Mouse (Mus musculus) thymus, postnatal 10 days (tissue): ENCODE measurements around the gene Snupn.
"Not testable (repeated sequence)": the region's sequence is repeated elsewhere in the genome, so short reads cannot be mapped to it uniquely, and the experiment has no call there.

Experiments used
- DNase-seq, 2 experiments: peaks; one replicate each; pipeline ENCODE4 v3.0.0; 2021; ENCODE audit warnings: low spot score in 2 of 2

Snupn gene

GRCm38 (mm10) chr9:56930556-56930955, 20.1 kb upstream of the Snupn start:
- DNase-seq: no peak

GRCm38 (mm10) chr9:56936861-56937222, 13.8 kb upstream of the Snupn start:
- no peak for DNase-seq

DNA sequence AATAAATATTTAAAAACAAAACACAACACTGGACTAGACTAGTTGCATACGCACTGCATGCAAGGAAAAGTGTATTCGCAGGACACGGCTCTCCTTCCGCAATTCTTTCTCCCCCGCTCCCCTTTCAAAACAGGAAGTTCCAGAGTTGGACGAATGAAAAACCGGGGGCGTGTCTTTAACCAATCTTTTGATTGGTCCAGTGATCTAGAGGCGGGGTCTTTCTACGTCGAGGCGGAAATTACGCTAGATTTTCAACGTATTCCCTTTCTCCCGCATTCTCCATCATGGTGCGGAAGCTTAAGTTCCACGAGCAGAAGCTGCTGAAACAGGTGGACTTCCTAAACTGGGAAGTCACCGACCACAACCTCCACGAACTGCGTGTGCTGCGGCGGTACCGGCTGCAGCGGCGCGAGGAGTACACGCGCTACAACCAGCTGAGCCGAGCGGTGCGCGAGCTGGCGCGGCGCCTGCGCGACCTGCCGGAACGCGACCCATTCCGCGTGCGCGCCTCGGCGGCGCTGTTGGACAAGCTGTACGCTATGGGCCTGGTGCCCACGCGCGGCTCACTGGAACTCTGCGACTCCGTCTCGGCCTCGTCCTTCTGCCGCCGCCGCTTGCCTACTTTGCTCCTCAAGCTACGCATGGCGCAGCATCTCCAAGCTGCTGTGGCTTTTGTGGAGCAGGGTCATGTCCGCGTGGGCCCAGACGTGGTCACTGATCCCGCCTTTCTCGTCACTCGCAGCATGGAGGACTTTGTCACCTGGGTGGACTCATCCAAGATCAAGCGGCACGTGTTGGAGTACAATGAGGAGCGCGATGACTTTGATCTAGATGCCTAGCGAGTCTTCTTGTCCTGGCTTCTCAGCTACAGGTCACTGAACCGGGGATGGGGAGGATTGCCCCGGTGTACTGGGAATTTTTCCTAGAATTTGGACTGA, 13.2 kb upstream of the Snupn start, which contains the start of gene Imp3:
Imp3 (plus strand) TSS at position 253 of the 938 bp plus-strand sequence.
- DNase-seq: peak; percentile 88 to 90

DNA sequence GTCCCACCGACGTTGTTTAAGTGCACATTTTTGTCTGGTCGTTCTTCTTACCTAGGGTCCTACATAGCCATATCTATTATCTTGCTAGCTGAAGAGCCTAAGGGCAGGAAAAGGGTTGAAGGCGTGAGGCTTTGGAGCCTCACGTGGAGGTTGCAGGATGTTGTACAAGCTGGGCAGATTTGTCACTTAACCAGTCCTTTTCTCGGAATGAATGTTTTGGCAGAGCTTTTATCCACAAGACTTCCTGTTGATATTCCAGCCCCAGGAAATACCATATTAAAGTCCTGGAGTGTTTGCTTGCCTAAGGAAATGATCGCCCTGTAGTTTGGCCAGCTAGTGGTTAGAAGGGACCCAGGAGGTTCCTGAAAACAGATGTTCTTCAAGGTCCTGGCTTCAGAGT, 12.3 kb upstream of the Snupn start:
- no peak for DNase-seq

DNA sequence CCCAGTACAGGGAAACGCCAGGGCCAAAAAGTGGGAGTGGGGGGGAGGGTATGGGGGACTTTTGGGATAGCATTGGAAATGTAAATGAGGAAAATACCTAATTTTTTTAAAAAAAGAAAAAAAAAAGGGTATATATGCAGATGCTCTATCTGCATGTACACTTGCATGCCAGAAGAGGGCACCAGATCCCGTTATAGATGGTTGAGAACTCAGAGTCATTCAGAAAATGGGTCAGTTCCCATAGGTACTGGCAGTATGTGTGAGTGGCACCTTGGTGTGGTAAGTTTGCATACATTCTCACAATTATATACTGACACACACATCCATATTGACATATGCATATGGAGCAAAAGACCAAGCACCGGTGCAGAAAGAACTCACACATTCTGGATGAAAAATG, 3.2 kb upstream of the Snupn start:
- peak in 1 of 2 experiments; percentile 66 for DNase-seq

- not testable (repeated sequence) for DNase-seq
Observed at GRCm38 (mm10) chr9:56948699-56949098, 2.0 kb upstream of the Snupn start.

GRCm38 (mm10) chr9:56949767-56950166, 911 bp upstream of the Snupn start:
- DNase-seq: no peak

- DNase-seq: no peak
Observed at GRCm38 (mm10) chr9:56953562-56953961, 2.9 kb downstream of the Snupn start.

DNA sequence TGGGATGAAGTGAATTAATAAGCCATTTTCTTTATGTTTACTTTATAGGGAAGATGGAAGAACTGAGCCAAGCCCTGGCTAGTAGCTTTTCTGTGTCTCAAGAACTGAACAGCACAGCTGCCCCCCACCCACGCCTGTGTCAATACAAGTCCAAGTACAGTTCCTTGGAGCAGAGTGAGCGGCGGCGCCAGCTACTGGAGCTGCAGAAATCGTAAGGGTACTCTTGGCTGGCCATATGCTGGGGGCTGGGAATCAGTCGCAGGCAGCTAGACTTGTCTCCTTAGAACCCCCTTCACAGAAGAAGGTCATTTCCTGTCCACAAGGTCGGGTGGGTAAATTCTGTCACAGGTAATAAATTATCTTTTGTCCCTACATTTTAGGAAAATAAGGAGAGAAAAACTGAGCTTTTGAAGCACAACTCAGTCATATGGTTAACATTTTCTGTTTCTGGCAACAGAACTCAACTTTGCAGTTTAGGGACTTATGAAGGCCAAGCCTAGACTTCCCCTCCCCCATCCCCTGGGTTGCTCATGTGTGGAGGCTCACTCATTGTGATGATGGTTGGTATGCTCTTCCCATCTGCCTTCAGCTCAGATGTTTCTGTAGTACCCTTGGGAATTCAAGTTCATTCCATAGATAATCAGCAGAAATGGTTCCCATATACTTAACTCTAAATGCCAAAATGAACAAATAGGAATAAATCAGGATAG, 6.4 kb downstream of the Snupn start:
- no peak for DNase-seq

GRCm38 (mm10) chr9:56958689-56959088, 8.0 kb downstream of the Snupn start:
- DNase-seq: no peak

DNA sequence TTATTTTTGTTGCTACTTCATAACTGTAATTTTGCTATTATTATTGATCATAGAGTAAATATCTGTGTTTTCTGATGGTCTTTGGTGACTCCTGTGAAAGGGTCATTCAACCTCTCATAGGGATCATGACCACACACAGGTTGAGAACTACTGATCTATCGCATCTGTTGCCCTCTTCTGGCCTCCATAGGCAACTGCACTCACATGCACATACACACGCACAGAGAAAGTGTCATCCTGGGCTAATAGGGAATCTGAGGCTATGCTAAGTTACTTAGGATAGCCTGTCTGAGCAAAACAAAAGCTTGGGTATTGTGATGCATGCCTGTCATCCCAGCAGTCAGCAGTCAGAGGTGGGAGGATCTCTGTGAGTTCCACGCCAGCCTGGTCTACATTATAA, 10.9 kb downstream of the Snupn start:
- no peak for DNase-seq

GRCm38 (mm10) chr9:56970158-56970557, 19.5 kb downstream of the Snupn start:
- no peak for DNase-seq

DNA sequence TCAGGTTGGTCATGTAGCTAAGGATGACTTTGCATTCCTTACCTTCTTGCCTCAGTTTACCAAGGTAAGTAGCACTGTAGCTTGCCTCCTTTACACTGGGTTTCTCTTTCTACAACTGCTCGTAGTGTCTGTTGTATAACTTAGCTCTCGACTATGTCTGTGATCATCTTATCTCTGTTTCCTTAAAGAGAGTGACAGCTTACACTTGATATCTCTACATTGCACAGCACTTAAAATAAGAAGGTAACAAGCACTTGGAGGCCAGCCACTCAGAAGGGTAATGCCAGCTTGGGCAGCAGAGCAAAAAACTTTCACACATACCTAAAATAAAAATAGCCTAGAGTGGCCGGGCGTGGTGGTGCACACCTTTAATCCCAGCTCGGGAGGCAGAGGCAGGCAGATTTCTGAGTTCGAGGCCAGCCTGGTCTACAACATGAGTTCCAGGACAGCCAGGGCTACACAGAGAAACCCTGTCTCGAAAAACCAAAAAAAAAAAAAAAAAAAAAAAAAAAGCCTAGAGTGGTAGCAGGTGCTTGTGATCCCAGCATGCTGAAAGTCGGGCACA, 23.4 kb downstream of the Snupn start:
- no peak for DNase-seq

- no peak for DNase-seq
Observed at GRCm38 (mm10) chr9:56975199-56975598, 24.5 kb downstream of the Snupn start.

- no peak for DNase-seq
Observed at GRCm38 (mm10) chr9:56980186-56980585, 29.5 kb downstream of the Snupn start.

DNA sequence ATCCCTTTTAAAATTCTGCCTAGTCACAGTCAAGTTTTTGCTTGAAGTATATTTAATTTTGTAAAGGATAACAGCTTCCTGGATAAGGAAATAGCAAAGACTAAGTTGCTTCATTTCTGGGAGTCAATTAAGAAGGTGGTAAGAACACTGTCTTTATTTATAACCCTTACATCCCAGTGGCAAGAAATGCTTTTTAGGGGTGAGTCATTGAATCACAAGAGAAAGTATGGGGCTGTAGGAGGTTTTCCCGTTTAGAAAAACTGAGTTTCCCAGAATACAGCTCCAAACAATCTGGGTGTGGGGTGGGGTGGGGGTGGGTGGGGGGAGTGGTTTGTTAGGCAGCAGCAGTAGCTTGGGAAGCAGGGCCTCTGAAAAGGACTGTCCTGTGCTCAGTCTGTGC, 30.8 kb downstream of the Snupn start:
- DNase-seq: no peak

GRCm38 (mm10) chr9:56994286-56995197, 43.9 kb downstream of the Snupn start, which contains the start of gene Ptpn9:
TSS of gene Ptpn9 (plus strand) at chr9:56994923.
- peak; percentile 62 to 80 for DNase-seq

GRCm38 (mm10) chr9:56995198-56996027, 44.7 kb downstream of the Snupn start:
- peak; percentile 6 to 32 for DNase-seq

GRCm38 (mm10) chr9:56996028-56996346, 45.3 kb downstream of the Snupn start:
- no peak for DNase-seq

DNA sequence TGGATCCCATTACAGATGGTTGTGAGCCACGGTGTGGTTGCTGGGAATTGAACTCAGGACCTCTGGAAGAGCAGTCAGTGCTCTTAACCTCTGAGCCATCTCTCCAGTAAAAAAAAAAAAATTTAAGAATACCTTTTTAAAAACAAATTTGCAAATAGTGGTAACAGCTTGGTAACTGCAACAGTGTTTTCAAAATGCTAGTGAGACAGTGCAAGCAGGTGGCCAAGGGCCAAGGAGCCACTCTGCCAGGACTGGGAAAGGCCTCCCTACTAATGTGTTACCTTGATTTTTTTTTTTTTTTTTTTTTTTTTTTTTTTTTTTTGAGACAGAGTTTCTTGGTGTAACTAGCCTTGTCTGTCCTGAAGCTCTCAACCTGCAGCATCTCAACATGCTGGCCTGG, 46.5 kb downstream of the Snupn start:
- not testable (repeated sequence) for DNase-seq

GRCm38 (mm10) chr9:57003011-57003410, 52.3 kb downstream of the Snupn start:
- no peak for DNase-seq
